Mouse (Mus musculus) Muller cell, postnatal 12 days (primary cell): ENCODE data around the gene Bmf.
"Not testable (repeated sequence)": the region's sequence is repeated elsewhere in the genome, so short reads cannot be mapped to it uniquely, and the experiment has no call there.

Experiments
- DNase-seq: peaks from one replicate; pipeline ENCODE4 v3.0.0-alpha.2; 2015; ENCODE audit errors: inconsistent ontology term

The Bmf gene

DNA sequence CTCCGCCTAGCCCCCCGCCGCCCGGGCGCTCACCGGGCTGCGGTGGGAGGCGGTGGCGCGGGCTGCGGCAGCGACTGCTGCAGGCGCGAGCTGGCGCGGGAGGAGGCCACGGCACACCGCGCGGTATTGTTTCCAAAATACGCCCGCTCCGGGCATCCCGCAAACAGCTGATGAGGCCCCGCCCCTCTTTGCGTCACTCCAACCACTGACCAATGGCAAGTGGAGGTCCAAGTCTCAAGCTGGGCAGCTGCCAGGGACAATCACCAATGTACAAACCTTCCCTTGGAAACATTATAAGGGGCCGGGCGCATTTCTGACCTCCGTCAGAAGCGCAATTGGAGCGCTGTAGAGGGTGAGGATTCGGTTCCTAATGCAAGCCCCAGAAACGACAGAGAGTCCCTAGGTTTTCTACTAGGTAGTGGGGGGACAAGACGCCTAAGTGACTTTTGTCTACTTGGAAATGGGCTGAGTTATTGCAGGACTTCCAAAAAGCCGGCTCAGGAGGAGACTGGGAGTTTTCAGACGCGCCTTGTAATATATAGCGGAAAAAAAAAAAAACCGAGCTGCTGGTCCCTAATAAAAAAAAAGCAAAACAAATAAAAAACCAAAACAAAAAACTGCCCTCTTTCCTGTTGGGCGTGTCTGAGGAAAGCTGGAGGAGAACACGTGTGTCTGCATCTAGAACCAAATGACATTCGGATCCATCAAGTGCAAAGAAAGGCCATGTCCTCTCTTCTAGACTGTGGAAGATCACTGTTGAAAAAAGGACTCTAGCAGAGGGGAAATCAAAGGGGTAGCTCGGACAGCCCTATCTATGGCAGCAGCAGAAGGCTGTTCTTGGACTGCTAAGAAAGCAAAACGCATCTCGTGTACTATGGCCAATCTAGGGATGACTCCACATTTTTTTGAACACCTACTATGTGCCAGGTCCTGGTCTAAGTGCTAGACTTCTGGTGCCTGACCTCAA, at the start of gene Bmf:
Bmf (minus strand) TSS at position 181 of the 967 bp plus-strand sequence.
- peak; percentile 96 for DNase-seq

DNA sequence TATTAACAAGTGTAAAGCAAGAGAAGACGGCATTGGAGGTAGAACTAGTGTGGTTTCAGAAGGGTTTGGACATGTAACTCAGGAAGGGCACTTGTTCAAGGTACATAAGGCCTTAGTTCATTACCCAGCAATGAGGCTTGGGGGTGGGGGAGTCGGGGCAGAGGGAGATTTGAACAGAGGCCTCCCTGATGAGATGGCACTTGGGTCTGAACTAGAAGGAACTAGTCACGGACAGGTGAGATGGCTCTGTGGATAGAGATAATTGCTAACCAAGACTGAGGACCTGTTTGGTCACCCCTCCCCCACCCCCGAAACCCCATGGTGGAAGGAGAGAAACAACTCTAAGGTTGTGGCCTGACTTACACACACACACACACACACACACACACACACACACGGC, 49.6 kb upstream of the Bmf start:
- peak; percentile 9 for DNase-seq

DNA sequence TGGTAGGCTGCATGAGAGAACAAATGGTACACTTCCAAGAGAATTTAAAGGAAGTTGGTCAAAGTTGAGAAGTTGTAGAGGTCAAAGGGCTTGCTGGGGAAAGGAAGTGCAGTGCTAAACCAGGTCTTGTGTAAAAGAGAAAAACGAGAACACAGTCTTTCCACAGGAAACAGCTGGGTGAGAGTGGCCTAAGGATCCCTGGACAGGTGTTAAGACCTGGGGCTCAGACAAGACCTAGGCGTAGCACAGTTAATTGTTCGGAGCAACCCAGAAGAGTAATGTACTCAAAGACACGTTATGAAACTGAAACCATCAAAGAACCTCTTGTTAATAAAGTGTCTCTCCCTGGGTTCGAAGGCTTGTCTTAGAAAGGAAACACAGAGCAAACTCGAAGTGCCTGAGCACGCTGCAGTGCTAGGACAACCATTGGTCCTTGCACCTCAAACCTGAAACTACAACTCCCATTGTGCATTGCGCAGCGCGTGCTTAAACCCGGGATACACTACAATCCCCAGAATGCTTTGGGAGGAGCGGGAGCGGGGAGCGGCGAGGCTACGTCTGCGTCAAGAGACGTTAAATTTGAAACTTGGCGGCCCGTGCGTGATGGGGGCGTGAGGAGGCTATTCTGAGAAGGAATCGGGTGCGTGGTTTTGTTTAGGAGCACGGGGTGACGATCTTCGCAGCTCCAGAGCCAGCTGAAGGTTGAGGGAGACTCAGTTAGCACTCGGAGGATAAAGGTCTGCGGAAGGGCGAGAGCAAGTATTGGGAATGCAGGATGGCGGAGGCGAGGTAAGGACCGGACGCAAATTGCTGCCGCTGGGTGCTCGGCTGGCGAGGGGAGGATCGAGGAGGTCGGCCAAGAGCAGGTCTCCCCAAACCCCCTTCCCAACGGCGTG, 48.4 kb upstream of the Bmf start, which contains the start of gene Bub1b:
Bub1b (plus strand) TSS at position 539 of the 896 bp plus-strand sequence.
- peak; percentile 91 for DNase-seq

DNA sequence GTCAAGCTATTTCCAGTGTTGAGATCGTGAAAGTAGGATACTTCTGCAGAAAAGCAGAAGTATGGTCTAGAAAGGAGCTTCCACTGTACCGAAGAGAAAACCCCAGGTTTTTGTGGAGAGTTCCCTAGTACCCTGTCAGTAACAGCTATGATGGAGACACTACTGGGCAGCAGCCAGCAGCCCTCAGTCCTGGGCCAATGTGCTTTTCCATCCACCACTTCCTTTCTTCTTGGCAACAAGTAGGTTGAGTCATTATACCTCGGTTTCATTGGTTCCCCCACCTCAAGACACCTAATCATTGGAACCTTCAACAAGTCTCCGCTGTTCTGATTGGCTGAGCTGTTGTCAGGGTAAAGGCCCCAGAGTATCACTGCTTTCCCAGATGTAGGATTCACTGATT, 41.6 kb upstream of the Bmf start:
- DNase-seq = no peak

DNA sequence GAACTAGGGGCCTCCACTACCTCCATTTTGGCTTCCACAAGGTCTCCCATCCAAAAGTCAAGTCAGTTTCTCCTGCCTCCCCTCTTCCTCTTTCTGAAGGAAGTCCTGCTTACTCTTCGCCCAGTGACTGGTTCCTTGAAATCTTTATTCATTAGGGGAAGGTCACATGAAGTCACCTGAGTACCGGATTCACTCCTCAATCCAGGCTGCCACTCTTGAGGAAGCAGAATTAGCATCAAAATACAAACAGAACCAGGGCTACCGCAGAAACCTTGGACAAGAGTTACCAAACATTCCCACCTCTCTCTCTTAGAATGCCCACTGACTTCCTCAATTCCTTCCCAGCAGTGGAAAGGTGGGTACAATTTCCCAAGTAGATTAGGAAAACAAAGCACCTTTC, 38.2 kb upstream of the Bmf start:
- DNase-seq = no peak

DNA sequence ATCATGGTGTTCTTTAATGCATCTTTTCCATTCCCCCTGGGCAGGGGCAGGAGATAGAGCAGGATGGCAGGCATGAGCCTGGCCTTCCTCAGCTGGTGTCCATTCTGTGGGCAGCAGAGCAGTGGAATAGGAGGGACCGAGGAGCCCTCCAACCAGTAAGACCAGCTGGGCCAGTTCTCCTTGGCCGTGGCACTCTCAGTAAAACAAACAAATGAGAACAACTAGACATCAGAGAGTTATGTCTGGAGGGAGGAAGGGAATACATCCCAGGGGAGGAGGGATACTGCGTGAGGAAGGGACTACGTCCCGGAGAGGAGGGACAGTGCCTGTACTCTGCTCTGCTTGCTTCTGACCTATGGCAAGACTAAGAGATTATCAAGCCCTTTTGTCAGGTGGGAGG, 36.5 kb upstream of the Bmf start:
- no peak for DNase-seq

DNA sequence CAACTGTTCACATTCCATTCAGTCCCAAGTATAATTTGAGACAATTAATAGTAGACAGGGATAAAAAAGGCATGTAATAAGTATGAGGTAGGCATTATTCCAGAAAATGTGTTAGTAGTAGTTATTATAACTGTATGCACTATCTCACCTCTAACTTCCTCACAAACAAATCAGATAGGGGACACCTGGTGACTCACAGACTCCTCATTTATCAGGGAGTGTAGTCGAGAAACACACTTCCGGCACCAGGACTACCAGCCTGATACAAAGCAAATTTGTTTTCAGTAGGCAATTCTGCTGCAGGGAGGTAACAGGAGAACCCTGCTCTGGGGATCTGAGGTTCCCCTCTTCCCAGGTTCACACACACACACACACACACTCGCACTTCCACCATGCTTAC, 23.6 kb upstream of the Bmf start:
- no peak for DNase-seq

DNA sequence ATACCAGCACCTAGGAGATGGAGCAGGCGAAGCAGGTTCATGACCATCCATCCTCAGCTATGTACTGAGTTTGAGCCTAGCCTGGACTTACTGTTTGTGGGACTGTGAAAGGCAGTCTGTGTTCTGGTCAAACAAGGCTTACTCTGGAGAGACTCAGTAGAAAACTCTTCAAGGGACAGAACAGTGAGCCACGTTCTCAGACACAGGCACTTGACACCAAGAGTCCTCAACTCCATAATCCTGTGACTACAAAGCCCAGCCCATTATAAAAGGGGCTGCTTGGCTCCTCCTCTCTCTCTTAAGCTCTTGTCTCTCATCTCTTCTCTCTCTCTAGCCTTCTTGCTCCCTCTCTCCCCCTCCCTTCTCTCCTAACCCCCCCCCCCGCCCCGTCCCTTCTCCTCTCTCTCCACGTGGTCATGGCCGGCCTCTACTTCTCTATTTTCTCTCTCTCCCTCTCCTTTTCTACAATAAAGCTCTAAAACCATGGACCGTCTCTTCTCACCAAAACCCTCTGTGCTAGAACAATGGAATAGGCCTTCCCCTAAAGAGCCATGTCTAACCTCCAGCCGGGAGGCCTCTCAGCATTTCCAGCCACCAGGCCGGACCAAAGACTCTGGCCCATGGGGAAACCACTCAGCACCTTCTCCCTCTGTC, 22.8 kb upstream of the Bmf start:
- no peak for DNase-seq

DNA sequence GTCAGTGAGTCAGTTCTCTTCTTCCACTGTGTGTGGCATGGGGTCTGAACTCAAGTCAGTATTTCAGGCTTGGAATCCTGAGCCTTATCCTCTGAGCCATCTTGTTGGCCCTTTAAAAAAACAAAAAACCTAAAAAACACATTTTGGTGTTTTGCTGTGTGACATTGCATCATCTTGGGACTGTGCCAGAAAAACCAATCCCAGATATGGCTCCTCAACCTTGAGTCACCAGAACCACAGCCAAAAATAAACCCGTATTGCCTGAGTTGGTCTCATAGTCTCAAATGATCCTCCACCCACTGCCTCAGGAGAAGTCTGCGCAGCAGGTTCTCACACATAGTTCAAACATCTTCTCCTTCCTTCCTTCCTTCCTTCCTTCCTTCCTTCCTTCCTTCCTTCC, 21.5 kb upstream of the Bmf start:
- DNase-seq = peak; percentile 5

DNA sequence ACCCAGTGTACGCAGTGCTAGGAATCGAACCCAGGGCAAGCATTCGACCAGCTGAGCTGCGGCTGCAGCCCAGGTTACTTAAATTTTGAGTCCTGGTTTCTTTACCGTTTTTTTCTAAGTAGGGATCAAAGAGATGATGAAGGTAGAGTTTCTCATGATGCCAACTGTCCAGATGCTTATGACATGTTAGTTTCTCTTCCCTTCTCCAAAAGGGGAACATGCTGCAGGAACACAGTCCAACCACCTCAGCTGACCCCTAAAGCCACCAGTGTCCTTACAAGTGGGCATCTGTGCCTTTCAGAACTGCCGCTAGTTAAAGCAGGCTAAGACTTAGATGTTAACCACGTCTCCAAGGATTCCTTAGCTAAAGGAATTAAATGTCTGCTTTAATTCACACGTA, 17.7 kb upstream of the Bmf start:
- DNase-seq = no peak

DNA sequence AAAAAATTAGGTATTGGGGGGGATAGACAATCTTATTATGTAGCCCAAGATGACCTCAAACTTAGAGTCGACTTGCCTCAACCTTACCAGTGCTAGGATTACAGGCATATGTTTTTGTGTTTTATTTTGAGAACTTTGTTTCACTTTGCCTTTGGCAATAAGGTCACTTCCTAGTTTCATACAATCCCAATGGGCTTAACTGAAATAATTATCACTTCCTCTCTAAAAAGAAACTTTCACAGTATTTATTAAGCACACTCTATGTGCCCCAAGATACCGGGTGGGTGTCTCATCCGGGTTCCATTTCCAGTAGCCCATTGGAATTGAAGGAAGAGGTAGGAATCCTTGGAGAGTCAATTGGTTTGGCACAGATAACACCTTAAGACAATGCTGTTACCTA, 12.9 kb upstream of the Bmf start:
- DNase-seq = no peak

DNA sequence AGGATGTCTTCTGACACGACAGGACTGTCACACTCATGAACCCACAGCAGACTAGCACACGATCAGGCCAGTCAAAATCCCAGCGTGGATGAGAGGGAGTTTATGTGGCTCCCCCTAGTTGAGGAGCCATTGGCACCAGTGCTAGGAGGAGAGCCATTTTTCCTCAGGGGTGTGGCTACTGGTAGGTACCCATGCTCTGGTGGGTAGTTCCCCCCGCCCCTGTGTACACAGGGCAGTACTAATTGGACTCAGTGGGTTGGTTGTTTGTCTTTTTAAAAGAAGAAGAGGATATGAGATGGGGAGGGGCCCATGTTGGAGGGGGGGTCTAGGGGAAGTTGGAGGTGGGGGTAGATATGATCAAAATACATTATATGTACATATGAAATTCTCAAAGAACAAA, 12.5 kb upstream of the Bmf start:
- DNase-seq = no peak

DNA sequence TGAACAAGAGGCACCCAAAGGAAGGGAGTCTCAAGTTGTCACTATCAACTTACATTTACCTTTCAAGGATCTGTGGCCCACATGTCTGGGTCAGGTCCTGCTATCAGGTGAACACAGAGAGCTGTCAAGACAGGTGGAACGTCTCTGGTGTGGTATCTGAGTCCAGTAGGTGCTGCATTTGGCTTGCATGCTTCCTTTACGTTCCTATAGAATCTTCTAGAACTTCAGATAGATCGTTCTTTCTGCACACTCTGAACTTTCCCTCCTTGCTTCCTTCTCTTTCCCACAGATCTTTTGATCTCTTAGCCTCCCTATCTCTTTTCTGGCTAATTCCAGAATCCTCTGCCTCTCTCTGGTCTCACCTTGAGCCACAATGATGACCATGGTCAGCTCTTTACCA, 8.9 kb upstream of the Bmf start:
- DNase-seq = no peak

DNA sequence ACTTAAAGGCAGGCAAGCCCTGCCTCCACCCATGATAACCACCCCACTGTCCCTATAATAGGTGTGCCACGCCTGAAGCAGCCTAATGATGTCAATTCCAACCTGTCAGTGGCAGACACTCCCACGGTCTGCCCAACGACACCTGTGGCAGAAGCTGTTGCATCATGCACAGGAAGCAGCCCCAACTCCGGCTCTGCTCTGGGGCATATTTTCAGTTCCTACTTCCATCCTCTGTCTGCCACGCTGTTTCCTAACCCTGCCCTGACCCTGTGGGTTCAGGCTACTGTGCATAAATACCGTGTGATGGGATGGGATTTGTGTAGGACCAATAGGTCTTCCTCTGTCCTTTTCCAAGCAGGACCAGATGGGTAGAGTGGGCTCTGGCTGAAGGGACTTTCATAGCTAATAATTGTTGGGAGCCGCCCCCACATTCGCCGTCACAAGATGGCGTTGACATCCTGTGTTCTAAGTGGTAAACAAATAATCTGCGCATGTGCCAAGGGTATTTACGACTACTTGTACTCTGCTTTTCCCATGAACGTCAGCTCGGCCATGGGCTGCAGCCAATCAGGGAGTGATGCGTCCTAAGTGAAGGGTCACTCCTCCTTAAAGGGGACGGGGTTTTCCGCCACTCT, 5.0 kb upstream of the Bmf start:
- not testable (repeated sequence) for DNase-seq

DNA sequence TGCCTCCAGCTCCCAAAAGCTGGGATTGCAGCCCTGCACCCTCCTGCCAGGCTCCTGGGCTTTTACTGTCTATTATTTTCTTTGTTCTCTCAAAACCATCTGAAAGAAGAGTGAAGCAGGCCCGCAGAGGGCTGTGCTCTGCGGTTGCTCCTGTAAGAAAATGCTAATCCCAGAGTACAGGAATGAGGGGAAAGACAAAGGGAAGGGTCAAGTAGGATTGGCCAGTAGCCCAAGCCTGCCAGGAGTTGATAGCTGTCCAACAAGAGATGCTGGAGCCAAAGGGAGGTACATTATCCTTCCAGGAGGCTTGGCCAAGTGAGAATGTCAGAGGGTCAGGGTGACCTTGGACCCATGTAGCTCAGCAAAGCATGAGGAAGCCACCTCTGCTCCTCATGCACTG, 2.1 kb upstream of the Bmf start:
- peak; percentile 54 for DNase-seq

DNA sequence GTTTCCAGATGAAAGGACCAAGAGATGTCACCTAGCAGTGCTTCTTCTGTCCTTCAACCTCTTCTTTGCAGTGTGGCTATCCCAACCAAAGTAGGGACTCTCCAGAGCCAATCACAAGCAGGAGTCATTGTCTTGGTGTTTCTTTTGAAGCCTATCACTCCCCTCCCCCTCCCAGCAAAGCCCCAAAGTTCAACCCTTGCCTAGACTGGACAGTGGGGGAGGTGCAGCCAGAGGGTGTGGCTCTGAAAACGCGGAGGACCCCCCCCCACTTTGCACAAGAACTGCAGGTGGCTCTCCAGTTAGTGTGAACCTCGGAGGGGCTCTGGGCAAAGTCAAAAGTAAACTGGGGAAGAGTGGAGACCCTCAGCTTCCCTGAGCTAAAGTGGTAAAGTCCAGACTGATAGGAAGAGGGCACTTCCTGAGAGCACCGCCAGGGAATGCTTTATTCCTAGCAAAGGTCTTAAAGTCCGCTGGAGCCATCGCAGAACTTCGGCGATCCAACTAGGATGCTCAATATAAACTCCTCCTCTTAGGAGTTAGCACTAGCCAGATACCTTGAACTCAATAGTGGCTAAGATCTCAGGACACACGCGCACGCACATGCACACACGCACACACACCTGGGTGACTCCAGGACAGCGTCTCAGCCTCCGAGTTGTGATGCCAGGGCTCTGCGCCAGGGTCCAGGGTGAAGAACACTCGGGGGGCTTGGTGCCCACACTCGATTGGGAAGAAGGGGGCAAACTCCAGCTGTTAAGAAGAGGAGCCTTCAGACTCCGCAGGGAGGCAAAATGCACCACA, 866 bp downstream of the Bmf start:
- no peak for DNase-seq

DNA sequence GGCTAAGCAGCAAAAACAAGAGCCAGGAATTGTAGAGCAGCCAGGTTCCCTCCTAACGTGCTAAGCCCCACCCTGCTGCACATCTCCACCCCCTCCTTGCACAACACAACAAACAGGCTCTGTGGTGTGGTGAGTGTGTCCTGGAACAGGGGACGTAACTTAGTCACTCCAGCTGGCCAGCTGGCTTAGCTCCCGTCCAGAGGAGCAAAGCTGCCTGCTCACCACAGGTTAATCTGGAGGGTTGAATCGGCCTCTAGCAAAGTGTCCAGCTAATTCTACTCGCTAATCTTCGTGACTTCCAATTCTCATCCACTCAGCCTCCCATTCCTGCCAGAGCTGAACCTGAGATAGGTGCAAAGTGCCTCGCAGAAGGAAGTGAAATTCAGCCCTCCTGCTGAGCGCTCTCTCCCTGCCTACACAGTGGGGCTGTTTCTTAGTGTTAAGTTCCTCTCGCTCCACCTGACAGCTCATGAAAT, 1.9 kb downstream of the Bmf start:
- peak; percentile 53 for DNase-seq

DNA sequence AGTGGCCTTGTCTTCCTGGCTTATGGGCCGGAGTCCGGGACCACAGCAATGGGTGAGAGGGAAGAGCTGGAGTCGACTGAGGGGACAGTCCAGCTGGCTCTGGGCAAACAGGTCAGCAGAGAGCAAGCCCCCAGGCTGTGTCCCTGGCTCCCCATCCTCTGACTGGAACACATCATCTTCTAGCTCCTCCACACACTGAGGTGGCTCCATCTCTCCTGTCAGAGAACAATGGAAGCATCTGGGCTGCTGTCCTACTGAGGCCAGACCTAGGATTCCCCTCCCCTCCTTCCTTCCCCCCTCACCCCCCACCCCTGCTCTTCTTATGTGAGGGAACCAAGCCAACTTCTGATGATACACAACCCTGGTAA, 2.7 kb downstream of the Bmf start:
- no peak for DNase-seq

DNA sequence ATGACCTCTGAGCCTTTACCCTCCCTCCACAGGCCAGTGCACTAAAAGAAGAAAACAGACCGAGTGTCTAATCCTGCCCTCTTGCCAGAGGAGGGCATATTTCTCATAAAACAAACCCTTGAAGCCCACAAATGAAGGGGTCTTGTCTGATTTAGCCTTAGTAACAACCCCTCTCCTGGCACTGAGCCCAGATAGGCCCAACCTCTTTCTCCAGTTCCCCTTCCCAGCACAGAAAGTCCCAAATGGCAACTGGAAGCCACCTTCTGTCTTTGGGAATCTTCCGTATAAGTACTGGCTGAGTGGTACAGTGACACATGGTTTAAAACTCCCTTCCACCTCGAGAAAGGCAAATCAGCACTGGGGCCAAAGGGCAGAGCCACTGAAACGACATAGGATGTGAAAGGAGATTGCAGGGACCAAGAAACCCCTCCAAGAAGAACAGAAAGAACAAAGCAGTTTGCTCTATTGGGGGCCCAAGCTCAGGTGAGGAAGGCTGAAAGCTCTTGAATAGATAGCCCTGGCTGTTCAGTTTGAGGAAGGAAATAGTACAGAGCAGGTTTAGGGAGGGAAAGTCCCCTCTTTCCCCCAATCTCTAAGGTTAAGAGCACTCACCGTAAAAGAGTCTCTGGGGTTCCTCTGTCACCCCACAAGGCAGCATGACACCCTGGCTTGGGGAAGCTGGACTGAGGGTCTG, 3.2 kb downstream of the Bmf start:
- no peak for DNase-seq
